Mouse (Mus musculus) c-Kit-positive CD71-negative TER-119-negative erythroid progenitor cells, embryonic 14.5 days (primary cell): Measurements from ENCODE around the gene Tstd3.
"Not testable (repeated sequence)": the region's sequence is repeated elsewhere in the genome, so short reads cannot be mapped to it uniquely, and the experiment has no call there.

Experiments used
- DNase-seq: peaks from one replicate; pipeline ENCODE4 v3.0.0-alpha.2; 2013; ENCODE audit warnings: low read depth

Gene Tstd3

DNA sequence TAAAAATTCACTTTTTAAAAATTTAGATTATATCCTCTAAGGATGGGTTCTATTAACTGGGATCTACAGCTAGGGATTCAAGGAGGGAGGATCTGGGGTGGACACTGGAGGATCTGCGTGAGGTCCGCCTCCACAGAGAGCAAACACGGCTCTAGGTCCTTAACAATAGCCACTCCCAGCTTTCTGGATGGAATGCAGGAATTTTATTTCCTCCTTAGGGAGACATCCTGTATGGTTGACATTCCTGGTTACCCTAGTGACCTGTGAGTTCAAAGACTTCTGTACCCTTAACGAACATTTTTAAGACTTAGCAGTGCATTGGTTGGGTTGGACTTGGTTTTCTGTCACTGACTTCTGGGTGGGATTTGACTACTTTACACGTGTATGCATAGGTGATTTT is 21.3 kb downstream of the Tstd3 start:
- no peak for DNase-seq

DNA sequence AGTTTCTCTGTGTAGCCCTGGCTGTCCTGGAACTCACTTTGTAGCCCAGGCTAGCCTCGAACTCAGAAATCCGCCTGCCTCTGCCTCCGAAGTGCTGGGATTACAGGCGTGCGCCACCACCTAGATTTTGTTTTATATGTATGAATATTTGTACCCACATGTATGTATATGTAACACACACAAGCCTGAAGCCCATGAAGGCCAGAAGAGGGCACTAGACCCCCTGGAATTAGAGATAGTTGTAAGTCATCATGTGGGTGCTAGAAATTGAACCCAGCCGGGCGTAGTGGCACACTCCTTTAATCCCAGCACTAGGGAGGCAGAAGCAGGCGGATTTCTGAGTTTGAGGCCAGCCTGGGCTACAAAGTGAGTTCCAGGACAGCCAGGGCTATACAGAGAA is 22.9 kb downstream of the Tstd3 start:
- not testable (repeated sequence) for DNase-seq

DNA sequence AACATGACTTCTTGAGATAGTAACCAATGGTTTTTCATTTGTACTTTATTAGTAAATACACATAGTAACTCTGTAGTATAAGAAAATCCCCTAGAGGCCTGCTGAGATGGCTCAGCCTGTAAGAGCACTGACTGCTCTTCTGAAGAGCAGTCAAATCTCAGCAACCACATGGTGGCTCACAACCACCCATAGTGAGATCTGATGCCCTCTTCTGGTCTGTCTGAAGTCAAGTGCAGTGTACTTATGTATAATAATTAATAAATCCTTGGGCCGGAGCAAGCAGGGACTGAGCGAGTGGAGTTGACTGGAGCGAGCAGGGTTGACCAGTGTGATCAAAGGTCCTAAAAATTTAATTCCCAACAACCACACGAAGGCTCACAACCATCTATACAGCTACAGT is 27.8 kb downstream of the Tstd3 start:
- DNase-seq, result no peak

DNA sequence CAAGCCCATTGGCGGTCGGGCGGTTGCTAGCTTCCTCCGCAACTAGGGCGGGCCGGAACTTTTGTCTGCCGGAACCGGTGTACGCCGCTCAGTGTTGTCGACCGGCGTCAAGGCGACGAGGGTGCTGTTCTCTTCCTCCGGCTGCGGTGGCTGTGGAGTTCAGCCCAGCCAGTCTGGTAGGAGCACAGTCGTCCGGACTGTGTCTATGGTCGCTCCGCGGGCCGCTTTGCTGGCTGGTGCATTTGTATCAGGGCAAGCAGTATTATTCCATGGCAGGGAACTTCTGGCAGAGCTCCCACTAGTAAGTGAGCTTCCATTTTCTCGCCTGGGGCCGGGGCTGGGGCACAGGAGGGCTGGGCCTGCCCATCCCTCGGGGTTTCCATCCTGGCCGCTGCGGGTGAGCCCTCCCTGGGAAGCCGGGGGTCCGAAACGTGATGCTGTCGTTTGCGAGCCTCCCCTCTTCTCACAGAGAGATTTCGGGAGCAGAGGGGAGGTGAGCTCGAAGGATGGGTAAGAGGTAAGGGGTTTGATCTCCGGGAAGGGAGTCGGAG is 39.3 kb downstream of the Tstd3 start, which contains the start of gene Ccnc:
TSS of gene Ccnc (plus strand) at position 87 of the 551 bp plus-strand sequence.
- peak; percentile 87 for DNase-seq

DNA sequence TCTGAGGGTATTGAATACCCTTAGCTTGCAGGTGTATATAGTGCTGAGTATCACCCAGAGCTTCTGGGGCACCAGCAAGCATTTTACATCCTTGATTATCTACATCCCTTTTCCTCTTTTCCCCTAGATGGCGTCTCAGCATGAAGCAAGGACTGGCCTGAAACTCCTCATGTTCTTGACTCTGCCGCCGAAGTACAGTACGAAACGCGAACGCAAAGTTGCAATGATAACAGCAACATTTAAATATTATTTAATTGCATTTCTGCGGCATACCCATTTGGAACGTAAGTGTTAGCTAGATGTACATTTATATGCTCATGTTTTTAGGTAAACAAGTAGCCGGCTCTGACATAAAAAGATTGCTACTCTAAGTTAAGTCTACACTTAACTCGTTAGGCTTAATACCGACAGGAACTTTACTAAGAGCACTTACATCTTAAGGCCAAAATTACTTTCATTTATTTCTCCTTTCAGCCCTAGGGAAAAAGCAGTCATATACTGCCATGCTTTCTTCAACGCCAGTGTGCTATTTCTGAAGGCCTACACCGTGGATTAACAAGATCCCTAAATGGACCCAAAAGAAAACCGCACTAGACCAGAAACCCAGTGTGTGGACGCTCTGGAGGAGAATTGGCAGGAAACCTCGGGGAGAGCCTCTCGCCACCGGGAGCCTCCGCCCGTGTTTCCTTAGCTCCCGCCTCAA is 39.9 kb downstream of the Tstd3 start:
- peak; percentile 49 for DNase-seq

DNA sequence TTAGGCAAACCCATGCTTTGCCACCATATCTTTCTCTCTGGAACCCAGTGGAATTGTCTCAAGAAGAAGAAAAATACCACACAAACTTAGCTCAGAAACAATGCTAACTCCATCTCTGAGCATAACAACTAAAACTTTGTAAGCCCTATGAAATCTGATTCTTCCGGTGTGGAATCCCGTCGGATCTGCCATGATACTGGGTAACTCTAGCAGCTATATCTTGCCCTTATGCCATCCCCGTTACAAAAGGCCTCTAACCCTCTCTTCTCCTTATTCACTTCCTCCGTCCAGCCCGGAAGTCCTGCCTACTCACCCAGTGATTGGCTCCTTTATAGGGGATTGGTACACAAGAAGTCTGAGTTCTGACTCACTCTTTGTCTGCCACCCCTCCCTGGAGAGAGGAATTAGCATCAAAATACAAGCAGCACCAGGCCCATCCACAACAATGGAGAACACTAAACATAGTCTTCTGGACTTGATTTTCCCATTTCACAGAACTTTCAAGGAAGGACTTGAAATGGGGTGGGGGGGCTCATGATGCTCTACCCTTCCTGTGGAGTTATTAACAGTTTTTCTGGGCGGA is 44.2 kb downstream of the Tstd3 start:
- no peak for DNase-seq

DNA sequence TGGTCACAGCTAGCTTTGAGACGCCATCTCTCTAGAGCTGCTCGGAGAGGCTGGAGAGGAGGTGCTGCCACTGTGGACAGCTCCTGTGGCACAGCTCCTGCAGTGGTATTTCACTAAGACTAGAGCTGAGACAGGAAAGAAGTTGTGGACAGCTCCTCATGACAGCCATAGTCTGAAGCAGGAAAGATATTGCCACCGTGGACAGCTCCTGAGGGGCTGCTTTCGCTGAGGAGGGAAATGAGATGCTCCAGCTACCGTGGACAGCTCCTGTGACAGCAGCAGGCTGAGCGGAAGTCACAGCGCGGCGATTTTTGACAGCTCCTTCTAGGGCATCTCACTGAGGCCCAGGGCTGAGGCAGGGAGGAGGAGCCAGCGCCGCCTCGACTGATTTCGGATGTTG is 54.9 kb downstream of the Tstd3 start:
- peak; percentile 84 for DNase-seq
